Mouse (Mus musculus): ENCODE results near the gene Dlg3.

The Dlg3 gene

DNA sequence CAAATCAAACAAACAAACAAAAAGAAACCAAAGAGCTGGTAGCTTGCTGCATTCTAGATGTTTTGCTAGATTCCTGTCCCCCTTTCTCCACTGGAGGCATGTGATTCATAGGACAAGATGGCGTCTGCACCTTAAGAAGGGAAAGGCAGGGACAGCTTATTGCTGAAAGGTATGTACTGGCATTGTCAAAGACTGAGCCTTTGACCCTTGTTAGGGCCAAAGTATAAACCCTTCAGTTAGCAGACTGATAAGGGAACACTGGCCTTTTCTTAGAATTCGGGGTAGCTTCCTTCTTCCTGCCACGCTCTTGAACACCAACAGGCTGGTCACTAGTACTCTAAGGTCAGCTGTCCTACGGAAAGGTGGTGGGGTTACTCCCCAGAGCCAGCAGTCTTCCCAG, 29.8 kb downstream of the Dlg3 start:
- no peak for DNase-seq (ENCODE audit: low read depth, low spot score)

DNA sequence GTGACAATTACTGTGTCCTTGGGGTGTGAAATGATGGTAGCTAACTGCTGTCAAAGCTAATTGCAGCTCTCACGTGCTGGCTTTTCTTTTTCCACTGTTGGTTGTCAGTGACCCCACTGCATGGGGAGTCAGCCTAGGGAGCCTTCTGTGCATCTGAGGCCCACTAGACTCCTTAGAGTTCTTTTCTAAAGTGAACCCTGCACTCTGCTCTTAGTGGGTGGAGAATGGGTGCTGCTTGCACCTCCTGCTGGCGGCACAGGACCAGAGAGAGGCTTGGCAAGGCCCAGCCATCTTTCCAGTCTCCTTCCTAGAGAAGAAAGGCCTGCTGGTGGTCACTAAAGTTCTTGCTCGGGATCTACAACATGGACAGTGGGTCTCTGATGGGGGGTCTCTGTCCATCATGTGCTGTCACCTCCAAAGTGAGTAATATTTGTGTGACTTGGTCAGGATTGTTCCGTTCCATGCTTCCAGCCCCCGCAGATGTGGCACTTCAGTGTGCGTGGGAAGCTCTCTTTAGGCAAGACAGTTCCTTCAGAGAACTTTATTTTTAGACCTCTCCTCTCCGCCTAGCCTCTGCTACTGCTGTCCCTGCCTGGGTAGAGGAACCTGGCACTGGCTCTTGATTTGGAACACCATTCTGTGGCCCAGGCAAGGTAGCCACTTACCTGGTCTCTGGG, 30.5 kb downstream of the Dlg3 start:
- DNase-seq (ENCODE audit: low read depth, low spot score) = no peak

DNA sequence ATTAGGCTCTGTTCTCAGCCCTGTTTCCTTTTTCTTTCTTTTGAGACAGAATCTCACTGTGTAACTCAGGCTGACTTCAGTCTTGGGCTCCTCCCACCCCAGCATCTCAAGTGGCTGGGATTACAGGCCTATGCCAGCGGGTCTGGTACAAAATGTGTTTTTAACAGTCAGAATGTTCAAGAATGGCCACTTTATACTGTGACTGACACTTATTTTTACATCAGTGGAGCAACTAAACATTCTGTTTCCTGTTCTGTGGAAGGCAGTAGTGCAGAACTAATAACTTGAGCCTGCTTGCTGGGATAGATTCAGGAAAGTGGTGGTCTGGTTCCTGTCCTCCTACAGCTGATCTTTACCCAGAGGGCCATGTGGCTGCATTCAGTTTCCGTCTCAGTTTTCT, 33.1 kb downstream of the Dlg3 start:
- no peak for DNase-seq (ENCODE audit: low read depth, low spot score)

DNA sequence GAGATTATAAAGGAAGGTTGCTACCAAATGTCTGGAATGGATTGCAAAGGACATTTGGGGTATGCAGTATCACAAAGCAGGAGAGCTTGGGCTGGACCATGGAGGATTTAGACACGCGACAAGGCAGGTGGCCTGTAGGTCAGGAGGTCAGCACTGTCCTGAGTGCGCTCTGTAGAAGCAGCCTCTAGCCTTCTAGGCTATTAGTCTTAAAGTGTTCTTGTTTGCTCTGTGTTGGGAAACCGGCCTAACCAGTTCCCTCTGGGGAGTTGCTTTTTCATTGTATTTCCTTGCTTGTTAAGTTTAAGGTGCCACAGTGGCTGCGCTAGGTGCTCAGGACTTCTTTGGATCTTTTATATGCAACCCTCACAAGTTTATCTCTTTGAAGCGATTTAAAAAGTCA, 34.5 kb downstream of the Dlg3 start:
- no peak for DNase-seq (ENCODE audit: low read depth, low spot score)

DNA sequence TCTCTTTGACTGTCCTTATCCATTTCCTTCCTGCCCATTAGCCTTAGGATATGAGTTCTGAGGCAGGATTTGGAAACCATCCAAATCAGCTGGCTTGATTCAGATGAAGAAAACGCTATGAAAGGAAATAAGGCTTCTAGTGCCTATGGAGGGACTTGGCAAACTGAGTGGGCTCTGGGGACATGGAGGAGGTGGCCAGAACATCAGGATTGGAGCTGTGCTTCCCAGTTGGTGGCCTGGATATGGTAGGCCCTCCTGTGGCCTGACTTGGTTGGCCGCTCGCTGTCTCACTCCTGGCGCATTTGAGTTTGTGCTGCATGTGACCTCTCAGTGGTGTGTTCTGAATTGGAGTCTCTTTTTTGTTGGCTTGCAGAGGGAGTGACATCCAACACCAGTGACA, 43.6 kb downstream of the Dlg3 start:
- no peak for DNase-seq (ENCODE audit: low read depth, low spot score)

DNA sequence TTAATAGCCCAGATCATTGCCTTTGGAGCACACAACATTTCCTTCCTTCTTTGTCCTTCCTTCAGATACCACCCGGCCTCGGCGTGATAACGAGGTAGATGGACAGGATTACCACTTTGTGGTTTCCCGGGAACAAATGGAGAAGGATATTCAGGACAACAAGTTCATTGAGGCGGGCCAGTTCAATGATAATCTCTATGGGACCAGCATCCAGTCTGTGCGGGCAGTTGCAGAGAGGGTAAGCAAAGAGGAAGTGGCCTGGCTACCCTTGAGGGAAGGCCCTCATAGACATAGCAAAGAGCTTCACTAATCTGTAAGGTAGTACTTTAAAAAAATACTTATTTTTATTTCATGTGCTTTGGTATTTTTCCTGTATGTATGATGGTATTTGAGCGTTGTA, 46.6 kb downstream of the Dlg3 start:
- DNase-seq (ENCODE audit: low read depth, low spot score) = no peak

DNA sequence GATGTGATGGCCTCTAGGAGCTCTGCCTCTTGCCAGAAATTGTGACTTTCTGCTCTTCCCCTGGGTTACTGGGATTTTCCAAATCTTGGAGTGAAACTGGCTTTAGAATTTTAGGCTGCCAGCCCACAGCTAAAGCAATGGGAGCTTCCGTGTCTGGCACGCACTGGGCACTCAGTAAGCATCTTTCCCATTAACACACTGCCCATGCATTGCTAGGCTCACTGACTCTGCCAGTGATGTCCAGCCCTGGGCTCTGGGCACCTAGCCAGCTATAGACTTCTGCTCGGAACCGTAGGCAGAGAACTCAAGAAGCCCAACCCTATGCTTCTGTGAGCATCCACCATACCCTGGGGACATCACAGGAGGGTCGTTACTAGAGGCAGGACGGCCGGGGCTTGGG, 48.2 kb downstream of the Dlg3 start:
- DNase-seq (ENCODE audit: low read depth, low spot score) = no peak

DNA sequence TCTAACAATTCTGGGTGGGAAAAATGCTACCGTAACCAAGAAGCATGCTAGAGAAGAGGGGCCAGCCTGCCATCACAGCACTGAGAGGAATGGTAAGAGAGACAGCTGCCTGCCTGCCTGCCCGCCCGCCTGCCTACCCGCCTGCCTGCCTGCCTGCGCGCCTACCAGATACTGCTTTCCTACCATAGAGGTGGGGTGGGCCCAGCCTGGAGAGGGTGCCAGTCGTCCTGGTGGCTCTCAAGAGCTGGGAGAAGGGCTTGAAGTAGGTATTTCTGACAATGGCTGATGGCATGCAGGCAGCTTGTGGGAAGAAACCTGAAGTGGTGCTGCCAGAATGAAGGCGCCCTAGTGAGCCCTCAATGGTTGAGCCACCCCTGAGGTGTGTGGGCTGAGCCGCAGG, 51.2 kb downstream of the Dlg3 start:
- no peak for DNase-seq (ENCODE audit: low read depth, low spot score)

DNA sequence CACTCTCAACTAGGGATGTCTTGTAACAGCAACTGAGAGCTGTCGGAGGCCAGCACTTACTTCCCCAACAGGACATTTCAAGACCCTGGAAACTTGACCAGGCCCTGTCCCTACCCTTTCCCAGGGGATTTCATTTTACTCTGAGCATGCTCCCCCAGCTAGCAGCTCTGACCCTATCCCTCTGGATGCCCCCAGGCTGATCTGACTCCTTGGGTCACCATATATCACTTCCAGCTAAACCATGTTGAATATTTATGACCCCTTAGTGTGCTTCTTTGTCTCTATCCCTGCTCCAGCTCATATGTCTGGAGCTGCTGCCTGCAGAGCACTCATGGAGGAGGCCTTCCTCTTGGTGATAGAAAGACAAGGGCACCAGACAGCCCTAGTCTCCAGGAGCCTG, 53.6 kb downstream of the Dlg3 start:
- DNase-seq (ENCODE audit: low read depth, low spot score) = no peak

DNA sequence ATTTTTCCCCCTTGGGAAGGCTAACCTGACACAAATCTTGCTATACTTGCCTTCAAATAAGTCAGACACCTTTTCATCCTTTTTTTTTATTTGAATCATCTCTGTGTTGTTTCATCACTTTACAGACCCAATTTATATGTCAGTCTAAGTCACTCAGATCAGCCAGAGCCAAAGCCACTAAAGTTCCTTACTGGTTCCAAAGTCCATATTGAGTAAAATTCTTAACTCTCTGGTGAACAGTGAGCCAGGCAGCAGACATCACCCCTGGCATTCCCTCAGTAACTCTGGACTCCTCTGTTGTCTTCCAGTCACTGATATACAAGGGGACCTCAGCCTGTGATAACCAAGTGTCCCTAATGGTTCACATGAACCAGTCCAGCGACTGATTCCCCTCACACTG, 58.0 kb downstream of the Dlg3 start:
- DNase-seq (ENCODE audit: low read depth, low spot score) = no peak

DNA sequence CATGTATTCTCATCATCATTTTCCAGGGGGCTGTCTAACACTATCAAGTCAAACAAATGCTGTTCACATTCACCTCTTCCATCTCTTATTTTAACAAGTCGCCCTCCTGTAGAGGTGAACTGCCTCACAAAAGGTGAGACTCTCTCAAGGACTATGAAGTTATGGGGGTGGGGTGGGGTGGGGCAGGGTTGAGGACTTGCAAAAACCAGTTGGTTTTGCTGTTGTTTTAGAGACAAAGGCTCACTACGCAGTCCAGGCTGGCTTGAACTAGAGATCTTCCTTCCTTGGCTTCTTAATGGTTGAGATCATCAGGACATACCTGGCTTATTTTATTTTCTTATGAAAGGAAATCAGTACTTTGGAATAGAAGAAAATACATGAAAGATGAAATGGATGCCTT, 65.3 kb downstream of the Dlg3 start:
- DNase-seq (ENCODE audit: low read depth, low spot score) = no peak

DNA sequence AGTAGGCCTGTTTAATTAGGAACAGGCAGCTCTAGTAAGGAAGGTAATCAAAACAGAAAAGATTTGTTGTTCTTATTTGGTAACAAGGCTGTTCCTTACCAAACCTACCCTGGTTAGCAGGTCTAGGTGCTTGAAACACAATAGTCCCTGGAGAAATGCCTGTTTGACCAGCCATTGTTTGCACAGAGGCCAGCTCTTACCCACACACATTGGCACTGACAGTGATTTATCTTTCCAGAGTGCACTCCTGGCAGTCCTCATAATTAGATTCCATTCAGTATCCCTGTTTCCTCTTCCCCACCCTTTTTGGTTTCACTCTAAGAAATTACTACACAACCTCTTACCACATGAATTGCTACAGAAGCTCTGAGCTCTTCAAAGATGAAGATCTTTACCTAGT, 71.7 kb downstream of the Dlg3 start:
- no peak for DNase-seq (ENCODE audit: low read depth, low spot score)
